Mouse (Mus musculus) mesoderm, embryonic 11.5 days (tissue): ENCODE results near the gene Flrt1.

Experiments used
- DNase-seq: peaks from one replicate; pipeline ENCODE4 v3.0.0-alpha.2; 2012; ENCODE audit warnings: low read depth, low spot score

The Flrt1 gene

GRCm38 (mm10) chr19:7105544-7105943 lies at the start of gene Flrt1:
Flrt1 (minus strand) TSS chr19:7105729.
- DNase-seq: no peak

DNA sequence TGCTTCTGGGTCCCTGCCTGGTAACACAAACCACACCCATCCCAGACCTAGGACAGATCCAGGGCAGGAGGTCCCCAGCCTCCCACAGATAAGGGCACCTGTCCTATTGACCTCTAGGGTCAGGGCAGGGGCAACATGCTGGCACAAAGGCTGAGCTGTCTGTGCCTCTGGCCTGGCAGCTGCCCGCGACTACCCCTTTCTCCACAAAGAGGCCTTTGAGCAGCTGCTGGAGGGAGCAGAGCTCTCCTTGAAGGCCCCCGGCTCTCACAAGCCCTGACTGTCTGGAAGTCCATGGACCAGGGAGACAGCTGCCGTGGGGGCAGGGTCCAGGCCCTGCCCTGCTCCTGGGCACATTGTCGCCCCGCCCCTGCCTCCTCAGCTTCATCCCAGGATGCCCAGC lies 49.7 kb upstream of the Flrt1 start:
- no peak for DNase-seq

DNA sequence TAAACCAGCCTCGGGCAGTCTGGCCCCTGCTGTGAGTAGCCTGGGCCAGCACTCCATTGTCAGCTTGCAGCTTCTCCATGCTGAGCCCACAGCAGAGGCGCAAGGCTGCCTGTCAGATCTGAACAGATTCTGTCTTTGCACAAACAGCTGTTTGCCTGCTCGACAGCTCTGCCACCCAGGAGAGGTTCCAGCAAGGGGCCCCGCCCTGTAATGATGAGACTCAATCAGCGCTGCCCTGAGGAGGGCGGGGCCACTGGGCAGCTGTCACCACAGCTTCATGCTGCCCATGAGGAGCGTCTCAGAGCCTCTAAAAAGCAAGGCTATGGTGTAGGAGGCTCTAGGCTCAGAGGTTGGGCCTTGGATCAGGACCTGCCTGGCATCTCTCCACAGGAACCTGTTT lies 47.7 kb upstream of the Flrt1 start:
- DNase-seq: no peak

GRCm38 (mm10) chr19:7151927-7152653 lies 46.6 kb upstream of the Flrt1 start:
- no peak for DNase-seq

GRCm38 (mm10) chr19:7151300-7151926 lies 45.9 kb upstream of the Flrt1 start:
- DNase-seq: no peak

GRCm38 (mm10) chr19:7149158-7149685 lies 43.7 kb upstream of the Flrt1 start:
- no peak for DNase-seq

DNA sequence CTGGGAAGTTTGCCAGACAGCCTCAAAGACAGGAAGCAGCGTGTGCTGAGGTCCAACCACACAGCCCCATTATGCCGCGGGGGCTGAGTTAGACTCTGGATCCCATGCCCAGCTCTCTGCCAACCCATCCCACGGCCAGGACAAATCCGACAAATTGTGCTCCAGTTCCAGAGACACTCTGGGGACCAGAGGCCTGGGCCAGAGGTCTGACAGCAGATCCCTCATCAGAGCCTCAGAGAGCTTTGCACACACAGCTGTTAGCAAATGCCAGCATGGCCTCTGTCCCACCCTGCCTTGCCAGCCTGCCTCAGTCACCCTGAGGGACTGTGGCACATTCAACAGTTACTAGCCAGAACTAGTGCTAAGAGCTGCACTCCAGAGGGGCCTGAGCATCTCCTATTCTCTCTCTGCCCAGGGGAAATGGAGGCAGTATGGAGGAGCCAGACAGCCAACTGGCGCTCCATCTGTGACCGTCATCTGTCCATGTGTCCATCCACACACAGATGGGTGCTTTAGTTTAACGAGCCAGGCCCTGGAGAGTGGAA lies 43.1 kb upstream of the Flrt1 start:
- DNase-seq: no peak

DNA sequence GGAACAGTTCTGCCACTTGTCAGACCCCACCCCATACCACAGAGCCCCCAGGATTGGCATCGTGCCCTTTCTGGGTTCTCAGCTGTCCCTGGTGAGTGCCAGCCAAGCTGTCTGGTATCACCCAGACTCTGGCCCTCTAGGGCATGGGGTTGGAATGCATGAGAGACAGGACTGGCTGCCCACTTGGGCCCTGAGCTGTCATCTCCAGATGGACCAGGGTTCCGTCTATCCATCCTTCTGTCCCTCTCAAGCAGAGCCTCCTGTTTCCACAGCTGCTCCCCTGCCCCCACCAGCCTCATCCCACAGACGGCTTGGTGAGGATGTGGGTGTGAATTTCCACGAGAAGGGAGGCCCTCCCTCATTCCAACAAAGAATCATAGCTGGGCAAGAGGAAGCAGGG lies 42.6 kb upstream of the Flrt1 start:
- DNase-seq: no peak

- DNase-seq: no peak
Measured at GRCm38 (mm10) chr19:7146376-7146775, 40.8 kb upstream of the Flrt1 start.

DNA sequence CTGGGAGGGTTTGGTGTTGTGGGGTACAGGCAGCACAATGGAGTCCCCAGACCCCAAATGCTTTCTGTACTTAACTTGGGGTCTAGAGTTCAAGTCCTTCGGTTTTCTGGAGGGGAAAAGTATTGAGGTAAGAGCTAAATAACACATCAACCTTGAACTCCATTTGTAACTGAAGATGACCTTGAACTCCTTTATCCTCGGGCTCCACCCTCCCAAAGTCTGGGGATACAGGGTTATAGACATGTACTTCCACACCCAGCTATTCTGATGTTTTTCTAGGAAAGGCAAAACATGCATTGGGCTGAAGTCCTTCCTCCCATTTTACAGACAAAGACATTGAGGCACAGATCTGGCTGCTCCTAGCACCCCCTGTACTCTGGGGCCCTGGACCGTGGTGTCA lies 38.9 kb upstream of the Flrt1 start:
- no peak for DNase-seq

GRCm38 (mm10) chr19:7143854-7144253 lies 38.3 kb upstream of the Flrt1 start:
- DNase-seq: peak; percentile 80

GRCm38 (mm10) chr19:7142207-7142915 lies 36.8 kb upstream of the Flrt1 start:
- no peak for DNase-seq

DNA sequence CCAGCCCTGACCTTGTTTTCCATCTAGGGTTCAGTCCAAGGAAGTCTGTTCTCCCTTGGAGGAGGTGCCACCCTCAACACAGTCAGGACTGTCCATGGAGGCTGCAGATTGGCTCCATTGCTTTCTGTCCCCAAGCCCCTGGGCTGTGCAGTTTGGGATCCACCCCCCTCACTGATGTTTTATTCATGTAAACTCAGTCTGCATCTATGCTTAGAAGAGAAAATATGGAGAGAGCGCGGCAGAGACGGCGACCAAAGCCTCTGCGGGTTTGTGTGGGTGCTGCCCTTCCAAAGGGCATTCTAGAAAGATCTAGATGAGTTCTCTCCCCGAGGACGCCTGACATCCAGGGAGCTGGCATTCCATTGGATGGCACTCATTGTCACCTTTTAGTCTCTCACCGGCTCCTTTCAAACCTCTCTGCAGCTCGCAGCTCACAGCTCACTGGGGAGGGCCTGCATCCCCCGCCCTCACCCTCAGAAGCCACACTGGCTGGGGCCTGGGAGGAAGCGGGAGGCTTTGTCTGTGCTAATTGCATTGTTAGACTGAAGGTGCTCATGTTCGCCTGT lies 35.4 kb upstream of the Flrt1 start:
- DNase-seq: no peak

DNA sequence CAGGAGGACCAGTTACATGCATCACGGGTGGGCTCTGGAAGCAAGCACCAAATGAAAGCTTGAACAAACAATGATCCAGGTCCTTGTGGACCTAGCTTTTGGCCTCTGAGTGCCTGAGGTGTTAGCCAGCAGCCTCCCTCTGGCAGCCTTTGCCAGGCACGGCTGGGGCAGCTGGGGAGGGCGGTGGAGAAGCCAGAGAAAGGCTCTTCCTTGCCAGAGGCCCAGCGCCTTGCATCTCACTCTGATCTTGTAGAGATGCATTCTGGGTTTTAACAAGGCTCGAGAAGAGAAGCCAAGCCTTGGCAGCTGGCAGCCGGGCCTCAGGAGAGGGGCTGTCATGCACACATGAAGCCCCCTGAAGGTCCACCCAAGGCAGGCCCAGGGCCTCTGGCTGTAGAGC lies 34.8 kb upstream of the Flrt1 start:
- DNase-seq: no peak

- no peak for DNase-seq
Measured at GRCm38 (mm10) chr19:7139321-7139720, 33.8 kb upstream of the Flrt1 start.

- DNase-seq: no peak
Measured at GRCm38 (mm10) chr19:7138327-7138726, 32.8 kb upstream of the Flrt1 start.

DNA sequence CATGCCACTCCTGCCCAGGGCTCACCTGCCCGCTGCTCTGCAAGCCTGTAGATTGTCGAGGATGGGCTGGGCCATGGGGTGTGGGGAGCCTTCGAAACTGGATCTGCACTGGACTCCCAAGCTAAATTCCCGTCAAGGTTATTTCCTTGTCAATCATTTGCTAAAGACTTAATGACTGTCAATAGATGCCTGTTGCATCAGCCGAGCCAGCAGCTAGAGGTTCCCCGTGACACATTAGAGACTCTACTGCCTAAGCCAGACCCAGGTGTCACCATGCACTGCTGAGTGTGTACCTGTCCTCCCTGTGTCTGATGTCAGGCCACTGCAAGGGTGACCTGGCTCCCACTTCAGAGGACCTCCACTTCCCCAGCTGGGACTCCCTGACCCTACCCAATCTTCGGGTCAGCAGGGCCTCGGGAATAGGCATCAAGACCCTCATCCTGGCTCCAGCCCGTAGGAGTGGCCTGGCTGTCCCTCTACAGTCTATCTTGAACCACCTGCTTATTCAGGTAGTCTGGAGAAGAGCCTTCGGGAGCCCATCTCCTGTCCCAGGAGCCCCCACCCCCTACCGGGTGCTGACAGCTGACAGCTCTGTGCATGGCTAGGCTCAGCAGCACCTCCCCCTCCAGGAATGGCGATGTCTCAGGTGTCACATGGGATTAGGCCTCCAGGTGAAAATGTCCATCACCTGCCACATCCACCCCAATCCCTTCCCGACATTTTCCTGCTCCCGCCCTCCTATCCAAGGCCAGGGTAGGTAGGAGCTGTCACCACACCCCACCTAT lies 31.4 kb upstream of the Flrt1 start:
- DNase-seq: no peak

- DNase-seq: no peak
Measured at GRCm38 (mm10) chr19:7136016-7136415, 30.5 kb upstream of the Flrt1 start.

DNA sequence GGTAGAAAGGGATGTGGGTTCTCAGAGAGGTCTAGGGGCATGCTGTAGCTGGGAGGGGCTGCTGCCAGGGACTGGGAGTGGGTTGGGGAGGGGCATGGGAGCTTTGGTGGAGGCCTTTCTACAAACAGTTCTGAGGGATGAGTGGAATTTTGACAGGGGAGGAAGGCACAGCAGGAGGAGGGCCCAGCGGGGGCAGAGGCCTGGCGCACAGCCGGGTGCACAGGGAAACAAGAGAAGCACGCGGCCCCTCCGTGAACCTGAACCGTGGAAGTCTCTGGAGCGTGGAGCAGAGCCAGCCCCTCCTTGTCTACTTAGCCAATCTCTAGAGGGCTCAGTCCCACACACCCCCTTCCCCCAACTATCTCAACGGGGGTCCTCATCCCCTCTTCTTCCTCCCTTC lies 30.0 kb upstream of the Flrt1 start:
- DNase-seq: peak; percentile 73

DNA sequence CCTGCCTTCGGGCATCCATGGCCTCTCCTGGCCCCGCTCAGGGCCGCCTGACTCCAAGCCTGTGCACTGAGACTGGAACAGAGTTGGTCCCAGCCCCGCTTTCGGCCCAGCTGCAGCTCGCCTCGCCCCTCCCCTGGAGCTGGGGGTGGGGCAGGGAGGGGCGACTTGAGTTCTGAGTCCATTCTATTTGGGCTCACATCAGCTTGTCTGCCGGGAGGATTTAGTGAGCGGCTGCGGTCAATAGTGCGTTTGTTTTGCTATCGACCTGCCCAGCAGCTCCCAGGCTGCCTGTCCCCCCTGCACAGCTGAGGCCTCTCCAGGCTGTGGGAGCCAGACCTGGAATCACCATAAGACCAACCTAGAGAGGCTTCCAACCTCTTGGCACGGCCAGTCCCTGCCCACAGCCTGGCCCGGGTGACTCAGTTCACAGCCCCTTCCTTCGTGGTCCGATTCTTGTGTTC lies 29.1 kb upstream of the Flrt1 start:
- peak; percentile 63 for DNase-seq

DNA sequence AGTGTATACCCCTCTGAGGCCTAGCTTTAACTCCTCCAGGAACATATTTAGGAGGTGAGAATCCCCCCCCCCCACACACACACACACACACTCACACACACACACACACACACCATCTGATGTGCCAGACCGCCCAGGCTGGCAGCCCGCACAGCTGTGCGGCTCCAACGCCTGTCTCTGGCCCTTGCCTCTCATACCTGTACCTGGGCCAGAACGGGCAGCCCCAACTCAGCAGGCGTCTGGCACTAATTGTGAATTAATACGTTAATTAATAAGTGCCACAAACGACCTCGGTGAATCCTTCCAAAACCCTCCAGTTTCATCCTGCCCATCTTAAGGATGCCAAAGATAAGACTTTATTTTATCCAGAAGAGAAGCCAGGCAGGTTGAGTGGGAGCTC lies 27.9 kb upstream of the Flrt1 start:
- DNase-seq: no peak
